Mouse (Mus musculus) forebrain, embryonic 13.5 days (tissue): Measurements from ENCODE around the gene Atp6v0c. TPM values are rescaled to one million over a fixed set of nuclear protein-coding genes. Genes with fewer than 3 reads are reported as not detected.

Source experiments
- ATAC-seq: fragments of 200-750 bp; cut with Nextera tagmentation; 2 replicates; pipeline ENCODE4 v1.8.0; 2017
- H3K27ac ChIP-seq: fragments of 300-500 bp; sonication (generic); 2 replicates; pipeline ENCODE4 v1.5.1; 2015; ENCODE audit warnings: inconsistent platforms, mild to moderate bottlenecking, moderate library complexity
- H3K27me3 ChIP-seq: fragments of 300-500 bp; sonication (generic); 2 replicates; pipeline ENCODE4 v1.6.1; 2015; ENCODE audit warnings: mild to moderate bottlenecking, inconsistent platforms
- H3K36me3 ChIP-seq: fragments of 300-500 bp; sonication (generic); 2 replicates; pipeline ENCODE4 v1.6.1; 2015; ENCODE audit warnings: mild to moderate bottlenecking, inconsistent platforms; ENCODE audit not compliant: poor library complexity, severe bottlenecking
- H3K4me1 ChIP-seq: fragments of 300-500 bp; sonication (generic); 2 replicates; pipeline ENCODE4 v1.6.1; 2015; ENCODE audit warnings: inconsistent platforms
- H3K4me2 ChIP-seq: fragments of 300-500 bp; sonication (generic); 2 replicates; pipeline ENCODE4 v1.6.1; 2015; ENCODE audit warnings: inconsistent platforms, mild to moderate bottlenecking, moderate library complexity
- H3K4me3 ChIP-seq: fragments of 300-500 bp; sonication (generic); 2 replicates; pipeline ENCODE4 v1.5.1; 2015; ENCODE audit warnings: mild to moderate bottlenecking, inconsistent platforms
- H3K9ac ChIP-seq: fragments of 300-500 bp; sonication (generic); 2 replicates; pipeline ENCODE4 v1.6.1; 2015; ENCODE audit warnings: mild to moderate bottlenecking, inconsistent platforms
- H3K9me3 ChIP-seq: fragments of 300-500 bp; sonication (generic); replicated peaks from 2 replicates; pipeline ENCODE4 v1.6.1; 2016; ENCODE audit warnings: inconsistent platforms
- WGBS: fragments of 180-500 bp; shearing (Covaris S2); methylation state at CpG from one replicate; pipeline ENCODE4 v1.1.7; 2015; 5-methylcytosine and 5-hydroxymethylcytosine counted together
- polyA plus RNA-seq: library from polyadenylated mRNA; unstranded; fragments of >200 nt; fragmentation: Nextera tagmentation; extraction: Ambion mirVana; gene quantifications from 2 replicates; pipeline ENCODE4 v1.2.1, GENCODE M21; 2015

Atp6v0c gene
- polyA plus RNA-seq, 1 experiment from 2014 or later = 602 TPM

DNA sequence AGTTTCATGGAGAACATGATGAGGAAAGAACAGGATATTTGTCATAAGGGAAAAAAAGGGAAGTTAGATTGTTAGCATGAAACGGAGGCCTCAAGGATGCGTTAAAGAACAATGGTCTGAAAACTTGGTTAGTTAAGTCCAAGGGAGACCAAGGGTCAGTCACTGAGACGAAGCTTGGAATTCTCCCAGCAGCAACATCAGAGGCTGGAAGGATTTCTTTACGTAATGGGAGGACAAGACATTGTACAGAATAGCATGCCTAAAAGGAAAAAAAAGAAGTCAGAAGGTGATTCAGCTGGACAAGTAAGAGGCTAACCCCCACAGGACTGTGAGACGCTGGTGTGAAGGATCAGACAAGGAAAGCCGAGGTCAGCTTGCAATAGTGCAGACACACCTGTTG is 2.4 kb downstream of the Atp6v0c start:
- peaks cover 35% of the 10 kb centered on the region for H3K4me1 ChIP-seq
- no peaks in the 10 kb centered on the region for H3K9me3 ChIP-seq
- peaks cover 30% of the 10 kb centered on the region for H3K36me3 ChIP-seq
- H3K4me2 ChIP-seq = peak overlapping the region; percentile 93; the same call in 1 of the 2 replicates
- no peak overlapping the region for H3K9ac ChIP-seq
- WGBS = 87% methylated on average over 6 of the region's 6 CpGs
- H3K27me3 ChIP-seq = no peaks in the 10 kb centered on the region
- H3K4me3 ChIP-seq = no peak overlapping the region
- H3K27ac ChIP-seq = no peak overlapping the region
- no peak for ATAC-seq

DNA sequence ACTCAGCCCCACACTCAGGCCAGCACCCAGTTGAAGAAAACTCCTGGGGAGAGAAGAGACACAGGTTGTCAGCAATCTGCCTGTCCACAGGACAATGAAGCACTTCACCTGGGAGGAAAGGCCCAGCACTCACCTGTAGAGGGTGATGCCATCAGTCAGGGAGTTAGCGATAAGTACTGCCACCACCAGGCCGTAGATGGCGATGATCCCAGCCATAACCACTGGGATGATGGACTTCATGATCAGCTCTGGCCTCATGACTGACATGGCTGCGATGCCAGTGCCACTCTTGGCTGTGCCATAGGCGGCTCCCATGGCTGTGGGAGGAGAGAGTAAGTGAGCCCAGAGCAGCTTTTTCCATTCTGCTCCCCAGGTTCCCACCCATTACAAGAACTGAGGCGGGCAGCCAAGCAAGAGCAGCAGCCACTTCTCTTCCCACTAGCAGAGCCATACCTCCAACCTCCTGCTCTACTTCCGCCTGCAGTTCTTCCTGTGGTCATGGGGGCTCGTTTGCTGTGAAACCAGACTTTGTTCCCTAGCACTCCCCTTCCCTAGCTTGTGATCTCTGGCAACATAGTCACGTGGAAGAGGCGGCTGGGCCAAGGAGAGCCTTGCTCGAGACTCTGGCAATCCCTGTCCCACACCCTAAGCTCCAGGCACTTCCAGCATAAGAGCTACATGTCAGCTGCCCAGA is 4.8 kb downstream of the Atp6v0c start:
- Histone ChIP-seq H3K4me2 (no peak overlapping the region), H3K9ac (no peak overlapping the region), H3K36me3 (peaks cover 30% of the 10 kb centered on the region), H3K9me3 (no peaks in the 10 kb centered on the region), H3K4me1 (peaks cover 29% of the 10 kb centered on the region), H3K27ac (no peak overlapping the region), H3K4me3 (no peak overlapping the region), H3K27me3 (no peaks in the 10 kb centered on the region)
- 82% methylated on average over 11 of the region's 11 CpGs for WGBS
- ATAC-seq = no peak

DNA sequence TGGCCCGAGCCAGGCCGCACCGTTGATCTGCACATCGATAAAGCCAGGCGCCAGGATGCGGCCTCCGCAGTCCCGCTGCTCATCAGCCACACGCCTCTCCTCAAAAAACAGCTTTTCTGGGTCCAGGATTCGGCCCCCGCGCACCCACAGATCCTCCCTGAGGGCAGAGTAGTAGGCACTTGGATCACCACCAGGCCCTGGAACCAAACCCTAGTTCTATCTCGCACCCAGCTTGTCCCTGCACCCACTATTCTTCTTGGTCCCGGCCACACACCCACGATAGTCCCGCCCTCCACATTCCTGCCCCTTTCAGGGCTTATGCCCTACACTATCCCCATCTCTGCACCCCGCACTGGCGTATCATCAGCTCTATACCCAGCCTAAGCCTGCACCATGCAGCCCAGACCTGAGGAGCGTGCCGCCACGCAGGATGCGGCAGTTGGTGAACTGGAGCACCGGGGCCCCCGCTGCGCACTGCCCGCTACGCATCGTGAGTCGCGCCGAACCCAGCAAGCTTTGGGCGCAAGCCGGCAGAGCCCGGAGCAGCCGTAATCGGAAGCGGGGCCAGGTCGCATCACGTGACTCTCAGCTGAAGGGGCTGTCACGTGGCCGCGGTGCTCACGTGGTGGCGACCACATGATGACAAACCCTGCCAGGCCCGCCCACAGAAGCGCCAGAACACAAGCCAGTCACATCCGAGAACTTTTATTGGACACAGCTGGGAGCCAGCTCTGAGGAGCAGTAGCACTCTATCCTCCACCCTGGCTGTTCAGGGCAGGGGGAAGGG is 6.1 kb downstream of the Atp6v0c start, which contains the start of gene Amdhd2:
Amdhd2 (minus strand) TSS at position 591 of the 787 bp plus-strand sequence.
- H3K27ac ChIP-seq = peak within 1 kb of the TSS; percentile 80
- ATAC-seq = peak; percentile 93
- peaks cover 30% of the 10 kb centered on the region for H3K36me3 ChIP-seq
- no peaks in the 10 kb centered on the region for H3K27me3 ChIP-seq
- peak within 1 kb of the TSS; percentile 80 for H3K4me3 ChIP-seq
- peaks cover 28% of the 10 kb centered on the region for H3K4me1 ChIP-seq
- WGBS = 1% methylated on average over 47 of the region's 47 CpGs
- H3K4me2 ChIP-seq = peak within 1 kb of the TSS; percentile 84
- H3K9me3 ChIP-seq = no peaks in the 10 kb centered on the region
- peak within 1 kb of the TSS; percentile 74 for H3K9ac ChIP-seq

DNA sequence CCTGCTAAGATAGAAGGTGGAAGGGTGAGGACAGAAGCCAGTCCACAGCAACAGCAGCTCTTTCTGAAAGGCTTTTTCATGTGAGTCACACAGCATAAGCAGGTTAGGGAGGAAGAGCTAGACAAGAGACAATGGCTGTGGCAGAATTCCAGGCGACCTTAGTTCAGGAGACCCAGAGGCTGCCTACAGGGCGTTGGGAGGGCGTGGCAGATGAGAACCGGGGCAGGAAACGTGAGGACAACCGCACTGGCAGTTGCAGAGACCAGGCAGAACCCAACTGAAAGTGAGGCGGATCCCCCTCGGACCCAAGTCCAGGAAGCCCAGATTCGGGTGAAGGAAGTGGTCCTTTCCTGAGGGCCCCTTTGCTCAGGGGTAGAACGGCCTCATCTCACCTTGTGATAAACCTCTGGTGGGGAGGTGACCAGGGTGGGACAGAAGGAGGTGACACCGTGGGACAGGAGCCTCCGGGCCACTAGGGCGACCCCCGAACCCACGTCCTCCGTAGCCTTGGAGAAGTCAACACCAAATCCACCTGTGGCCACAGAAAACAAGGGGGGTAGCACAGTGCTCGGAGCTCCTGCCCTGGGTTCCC is 6.8 kb downstream of the Atp6v0c start:
- ATAC-seq = peak; percentile 25
- no peaks in the 10 kb centered on the region for H3K9me3 ChIP-seq
- H3K4me3 ChIP-seq = peak overlapping the region; percentile 80
- H3K4me1 ChIP-seq = peaks cover 21% of the 10 kb centered on the region
- H3K9ac ChIP-seq = peak overlapping the region; percentile 74
- H3K27ac ChIP-seq = 0 out of 2 replicates have a peak overlapping the region, but pooled peaks have one; percentile 80
- H3K27me3 ChIP-seq = no peaks in the 10 kb centered on the region
- peak overlapping the region; percentile 84 for H3K4me2 ChIP-seq
- H3K36me3 ChIP-seq = peaks cover 32% of the 10 kb centered on the region
- WGBS = 28% methylated on average over 17 of the region's 17 CpGs

DNA sequence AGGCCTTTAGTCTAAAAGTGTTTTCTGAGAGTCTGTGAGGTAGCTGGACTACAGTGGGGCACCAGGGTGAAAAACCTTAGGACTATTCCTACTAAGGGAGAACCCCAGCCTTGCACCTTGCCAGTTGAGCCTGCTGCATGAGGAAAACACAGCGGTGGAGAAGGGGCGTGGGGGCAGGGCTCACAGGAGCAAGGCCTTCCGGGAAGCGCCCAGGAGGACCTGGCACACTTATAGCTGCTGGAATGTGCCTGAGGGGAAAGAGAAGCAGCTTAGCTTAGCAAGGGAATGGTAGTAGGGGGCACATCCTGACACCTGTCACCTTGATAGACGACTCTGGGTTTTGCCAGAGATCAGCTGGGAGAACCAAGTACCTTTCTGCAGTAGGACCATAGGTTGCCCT is 8.0 kb downstream of the Atp6v0c start:
- no peak overlapping the region for H3K9ac ChIP-seq
- H3K9me3 ChIP-seq = no peaks in the 10 kb centered on the region
- no peaks in the 10 kb centered on the region for H3K27me3 ChIP-seq
- peaks cover 12% of the 10 kb centered on the region for H3K4me1 ChIP-seq
- no peak overlapping the region for H3K4me2 ChIP-seq
- H3K36me3 ChIP-seq = peaks cover 25% of the 10 kb centered on the region
- 89% methylated on average over 5 of the region's 5 CpGs for WGBS
- H3K4me3 ChIP-seq = no peak overlapping the region
- H3K27ac ChIP-seq = no peak overlapping the region
- ATAC-seq = no peak

DNA sequence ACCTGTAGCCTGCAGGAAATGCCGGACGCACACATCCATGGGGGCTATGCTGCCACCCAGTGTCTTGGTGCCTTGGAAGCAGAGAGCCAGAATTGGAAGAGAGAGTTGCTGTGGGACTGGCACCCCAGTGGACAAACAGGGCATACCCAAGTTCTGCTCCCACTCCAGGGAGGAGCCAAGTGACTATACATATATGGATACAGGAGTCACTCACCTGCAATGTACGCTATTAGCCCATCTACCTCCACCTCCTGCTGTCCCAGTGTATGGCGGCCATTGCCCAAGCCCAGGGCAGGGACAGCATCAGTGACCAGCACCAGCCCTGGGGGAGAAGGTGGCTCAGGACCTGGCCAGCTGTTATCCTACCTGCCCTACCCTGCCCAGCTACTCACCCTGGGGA is 12.0 kb downstream of the Atp6v0c start:
- Histone ChIP-seq H3K36me3 (peaks cover 23% of the 10 kb centered on the region; the same call in 1 of the 2 replicates), H3K9ac (no peak overlapping the region), H3K4me1 (peaks cover 2% of the 10 kb centered on the region), H3K27ac (no peak overlapping the region), H3K9me3 (no peaks in the 10 kb centered on the region), H3K4me3 (no peak overlapping the region), H3K4me2 (no peak overlapping the region), H3K27me3 (no peaks in the 10 kb centered on the region)
- 99% methylated on average over 4 of the region's 4 CpGs for WGBS
- ATAC-seq = no peak

DNA sequence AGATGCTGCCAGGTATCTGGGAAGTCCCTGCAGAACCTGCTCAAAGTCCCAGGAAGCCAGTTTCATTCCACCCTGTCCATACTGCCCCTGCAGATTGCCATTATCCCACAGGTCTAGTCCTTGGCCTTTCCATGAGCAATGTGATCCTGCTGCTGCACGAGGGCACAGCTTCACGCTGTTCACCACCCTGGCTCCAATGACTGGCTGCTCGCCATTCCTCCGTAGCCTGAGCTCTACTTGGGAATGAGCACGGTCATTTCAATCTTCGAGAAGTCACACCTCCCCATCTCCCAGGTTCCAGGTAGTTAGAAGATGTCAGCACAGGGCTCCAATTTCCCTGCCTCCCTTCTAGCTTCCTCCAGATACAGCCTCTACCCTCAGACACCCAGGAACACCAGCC is 12.4 kb downstream of the Atp6v0c start:
- Histone ChIP-seq H3K27me3 (no peaks in the 10 kb centered on the region), H3K4me1 (peaks cover 3% of the 10 kb centered on the region; the same call in 1 of the 2 replicates), H3K9ac (no peak overlapping the region), H3K4me3 (no peak overlapping the region), H3K9me3 (no peaks in the 10 kb centered on the region), H3K27ac (no peak overlapping the region), H3K36me3 (peaks cover 23% of the 10 kb centered on the region; the same call in 1 of the 2 replicates), H3K4me2 (no peak overlapping the region)
- no peak for ATAC-seq
- 93% methylated on average over 6 of the region's 6 CpGs for WGBS

DNA sequence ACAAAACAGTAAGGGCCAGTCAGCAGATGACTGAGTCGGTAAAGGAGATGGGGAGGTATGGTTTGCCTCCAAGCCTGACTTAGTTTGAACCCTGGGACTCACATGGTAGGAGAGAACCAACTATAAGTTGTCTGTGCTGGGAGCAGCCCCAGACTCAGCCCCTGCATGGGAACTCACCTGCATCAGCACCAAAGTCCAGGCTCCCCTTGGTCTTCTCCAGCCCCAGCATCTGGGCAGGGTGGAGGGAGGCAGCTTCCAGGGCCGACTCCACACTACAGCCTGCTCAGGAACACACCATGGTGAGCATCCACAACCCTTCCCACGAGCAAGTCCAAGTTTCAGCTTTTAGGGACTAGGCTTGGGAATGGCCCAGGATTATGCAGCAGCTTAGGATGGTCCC is 13.1 kb downstream of the Atp6v0c start:
- no peaks in the 10 kb centered on the region for H3K9me3 ChIP-seq
- no peak overlapping the region for H3K4me2 ChIP-seq
- H3K27ac ChIP-seq = no peak overlapping the region
- no peak overlapping the region for H3K4me3 ChIP-seq
- ATAC-seq = no peak
- H3K9ac ChIP-seq = no peak overlapping the region
- WGBS = 90% methylated on average over 3 of the region's 3 CpGs
- H3K4me1 ChIP-seq = peaks cover 8% of the 10 kb centered on the region
- no peaks in the 10 kb centered on the region for H3K27me3 ChIP-seq
- H3K36me3 ChIP-seq = peaks cover 23% of the 10 kb centered on the region; the same call in 1 of the 2 replicates

DNA sequence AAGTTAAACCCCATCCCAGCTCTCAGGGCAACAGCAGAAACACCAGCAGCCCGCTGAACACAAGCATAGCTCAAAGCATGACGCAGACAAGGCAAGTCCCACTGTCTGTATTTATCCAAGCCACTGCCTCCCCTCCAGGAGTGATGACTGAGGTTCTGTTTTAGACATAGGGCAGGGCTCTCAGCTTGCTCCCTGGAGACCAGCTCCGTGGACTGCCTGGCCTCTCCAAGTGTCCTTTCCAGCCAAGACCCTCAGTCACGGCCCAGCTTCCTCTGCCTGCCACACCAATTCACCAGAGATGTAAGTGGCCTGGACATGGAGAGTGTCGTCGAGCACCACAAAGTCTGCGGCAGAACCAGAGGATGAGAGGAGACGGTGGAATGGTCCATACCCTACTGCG is 13.8 kb downstream of the Atp6v0c start:
- no peak overlapping the region for H3K4me2 ChIP-seq
- WGBS = 90% methylated on average over 9 of the region's 9 CpGs
- peaks cover 8% of the 10 kb centered on the region for H3K4me1 ChIP-seq
- no peak overlapping the region for H3K4me3 ChIP-seq
- no peak overlapping the region; the same call in 1 of the 2 replicates for H3K9ac ChIP-seq
- H3K27me3 ChIP-seq = no peaks in the 10 kb centered on the region
- H3K27ac ChIP-seq = no peak overlapping the region
- H3K36me3 ChIP-seq = peaks cover 23% of the 10 kb centered on the region; the same call in 1 of the 2 replicates
- no peak for ATAC-seq
- H3K9me3 ChIP-seq = no peaks in the 10 kb centered on the region

DNA sequence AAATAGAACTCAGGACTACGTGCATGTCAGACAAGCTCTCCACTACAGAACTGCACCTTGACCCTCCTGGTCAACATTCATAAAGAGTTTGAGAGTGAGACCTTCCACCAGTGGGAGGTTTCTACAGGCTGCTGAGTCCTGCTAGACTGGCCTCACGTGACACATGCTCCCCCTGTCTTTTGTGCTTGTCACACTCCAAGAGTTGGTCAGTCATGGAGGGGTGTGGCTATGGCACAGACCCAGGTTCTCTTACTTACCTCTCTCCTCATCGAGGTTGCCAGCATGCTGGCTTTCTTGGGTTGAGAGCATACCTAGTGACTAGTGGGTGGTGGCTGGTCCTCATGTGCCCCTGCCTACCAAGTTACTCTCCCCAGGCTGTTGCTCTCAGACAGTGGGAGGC is 15.0 kb downstream of the Atp6v0c start:
- Histone ChIP-seq H3K27ac (no peak overlapping the region), H3K4me1 (peaks cover 8% of the 10 kb centered on the region), H3K4me3 (no peak overlapping the region), H3K9ac (no peak overlapping the region), H3K36me3 (peaks cover 23% of the 10 kb centered on the region; the same call in 1 of the 2 replicates), H3K9me3 (no peaks in the 10 kb centered on the region), H3K27me3 (no peaks in the 10 kb centered on the region), H3K4me2 (no peak overlapping the region)
- WGBS = 80% methylated on average over 3 of the region's 3 CpGs
- no peak for ATAC-seq

DNA sequence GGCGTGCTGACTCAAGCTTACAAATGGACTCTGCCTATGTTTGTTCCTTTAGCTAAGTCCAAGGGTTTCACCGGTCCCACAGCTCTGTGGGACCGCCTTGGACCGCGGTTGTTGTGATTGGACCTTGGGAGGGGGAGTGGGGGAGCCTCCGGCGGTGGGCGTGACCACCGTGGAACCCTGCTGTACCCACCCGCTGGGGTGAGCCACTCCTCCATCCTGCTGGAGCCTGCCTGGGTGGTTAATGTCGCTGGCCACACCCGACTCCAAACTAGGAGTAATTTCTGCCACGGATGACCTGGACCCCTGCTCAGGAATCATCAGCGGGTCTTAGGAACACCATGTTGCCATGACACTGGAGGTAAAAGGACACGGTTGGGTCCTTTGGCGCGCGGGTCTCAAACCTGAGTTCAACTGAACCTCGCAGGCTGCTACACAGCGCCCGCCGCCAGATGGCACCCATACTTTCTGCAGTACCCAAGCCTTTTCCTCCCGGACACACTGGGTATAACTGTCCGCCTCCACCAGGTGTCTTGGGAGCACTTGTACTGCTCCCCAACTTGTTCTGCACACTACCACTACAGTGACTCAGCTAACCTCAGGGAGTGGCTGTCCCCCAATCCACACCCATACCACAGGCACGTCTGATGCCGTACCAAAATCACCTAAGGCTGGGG is 17.5 kb downstream of the Atp6v0c start:
- H3K4me1 ChIP-seq = peaks cover 8% of the 10 kb centered on the region
- H3K9me3 ChIP-seq = no peaks in the 10 kb centered on the region
- H3K4me2 ChIP-seq = peak overlapping the region; percentile 66
- H3K27ac ChIP-seq = no peak overlapping the region
- H3K36me3 ChIP-seq = peaks cover 14% of the 10 kb centered on the region; the same call in 1 of the 2 replicates
- peak overlapping the region; percentile 32 for H3K4me3 ChIP-seq
- under 1% methylated on average over 26 of the region's 26 CpGs for WGBS
- H3K27me3 ChIP-seq = no peaks in the 10 kb centered on the region
- H3K9ac ChIP-seq = peak overlapping the region; percentile 55
- peak; percentile 90 for ATAC-seq
